Comparison of ENCODE assay signal across 7 mouse cellular contexts in genomic region chr3:88145952-88146351, GRCm38 (mm10). TPM values are rescaled to one million over a fixed set of nuclear protein-coding genes. Genes with fewer than 3 reads are reported as not detected.
DNase-seq lines count a peak whose midpoint lies in the region; ATAC-seq and TF ChIP-seq lines count a peak whose summit lies in the region.

No protein-coding gene starts in this region.

- peak overlapping the region; percentile 51; the same call in 1 of the 2 replicates for H3K27ac ChIP-seq in testis, adult 2 months (ENCODE audit: control insufficient read depth, insufficient read depth, low read depth, low read length)
- peak overlapping the region; percentile 51; the same call in 1 of the 2 replicates for H3K27ac ChIP-seq in embryonic fibroblast, embryonic 13.5 days (ENCODE audit: insufficient read depth, low read length)
- no peak overlapping the region for H3K27ac ChIP-seq in hindbrain, embryonic 16.5 days (ENCODE audit: low read depth, low read length)

- H3K9me3 ChIP-seq in hindbrain, embryonic 16.5 days (ENCODE audit: control insufficient read depth, low read length) = no peaks in the 10 kb centered on the region

- H3K4me2 ChIP-seq in hindbrain, embryonic 16.5 days (ENCODE audit: low read length) = peak overlapping the region; percentile 91; the same call in 1 of the 2 replicates

- H3K4me1 ChIP-seq in testis, adult 2 months (ENCODE audit: control insufficient read depth, insufficient read depth, low read length) = peaks cover 52% of the 10 kb centered on the region
- H3K4me1 ChIP-seq in embryonic fibroblast, embryonic 13.5 days (ENCODE audit: control insufficient read depth, insufficient read depth, low read length) = peaks cover 29% of the 10 kb centered on the region
- H3K4me1 ChIP-seq in hindbrain, embryonic 16.5 days (ENCODE audit: control insufficient read depth, insufficient read depth, low read depth, low read length) = peaks cover 77% of the 10 kb centered on the region

- no peak overlapping the region for H3K4me3 ChIP-seq in testis, adult 2 months (ENCODE audit: control insufficient read depth, low read depth, low read length)
- H3K4me3 ChIP-seq in embryonic fibroblast, embryonic 13.5 days (ENCODE audit: insufficient read depth, low read length) = no peak overlapping the region; the same call in 1 of the 2 replicates
- no peak overlapping the region for H3K4me3 ChIP-seq in hindbrain, embryonic 16.5 days (ENCODE audit: low read length)

- no peaks in the 10 kb centered on the region for H3K36me3 ChIP-seq in testis, adult 2 months (ENCODE audit: control insufficient read depth, insufficient read depth, low read length)
- no peaks in the 10 kb centered on the region for H3K36me3 ChIP-seq in hindbrain, embryonic 16.5 days (ENCODE audit: control insufficient read depth, insufficient read depth, low read length)

- H3K9ac ChIP-seq in hindbrain, embryonic 16.5 days (ENCODE audit: low read depth, low read length) = 0 out of 2 replicates have a peak overlapping the region, but pooled peaks have one; percentile 32

- ATAC-seq in hindbrain, embryonic 16.5 days = no peak
- 0 out of 2 replicates have a peak, but pooled peaks have one; percentile 4 for ATAC-seq in megakaryocyte, adult 5-6 weeks (ENCODE audit: poor library complexity, severe bottlenecking)
- no peak for ATAC-seq in megakaryocyte-erythroid progenitor cell, adult 5-6 weeks (replicated peaks; ENCODE audit: low FRiP score, low TSS enrichment, poor library complexity, severe bottlenecking)

- H3K27me3 ChIP-seq in testis, adult 2 months (ENCODE audit: control insufficient read depth, insufficient read depth, low read length) = no peaks in the 10 kb centered on the region
- no peaks in the 10 kb centered on the region for H3K27me3 ChIP-seq in hindbrain, embryonic 16.5 days (replicated peaks; ENCODE audit: control insufficient read depth, insufficient read depth, low read length)

- no peak for DNase-seq in testis, postnatal 10 days (ENCODE audit: low spot score)
- no peak for DNase-seq in right cerebral cortex, postnatal 36 days (ENCODE audit: low spot score in 2 of 2)

- no peak for TF ChIP-seq CTCF in testis, adult 2 months (IDR thresholded peaks at IDR 0.05; ENCODE audit: control insufficient read depth, insufficient read depth, insufficient replicate concordance, low read depth, low read length)
- TF ChIP-seq CTCF in embryonic fibroblast, embryonic 13.5 days (IDR thresholded peaks at IDR 0.05; ENCODE audit: borderline replicate concordance, insufficient read depth, low read length) = no peak

- TF ChIP-seq POLR2A in testis, adult 2 months (IDR thresholded peaks at IDR 0.05; ENCODE audit: control insufficient read depth, low read depth, low read length) = no peak
- no peak for TF ChIP-seq POLR2A in embryonic fibroblast, embryonic 13.5 days (IDR thresholded peaks at IDR 0.05; ENCODE audit: low read depth, low read length)

- WGBS in hindbrain, embryonic 16.5 days = 69% methylated on average over 5 of the region's 5 CpGs

RNA-seq across cellular contexts. Expression of gene Mef2d, which starts 3.8 kb away (rescaled TPM):
- polyA plus RNA-seq in testis, adult 2 months (2012; rRNA removed) = 16.0 and 17.6 TPM in 2 replicates
- polyA plus RNA-seq in embryonic fibroblast, embryonic 13.5 days (2011; ENCODE audit: insufficient read length, low read depth, missing spikeins) = 49.1 and 57.0 TPM in 2 replicates
- polyA plus RNA-seq in hindbrain, embryonic 16.5 days (2015; fragmentation: Nextera tagmentation; extraction: Ambion mirVana) = 16.4 and 24.1 TPM in 2 replicates
- 73.3 and 77.4 TPM in 2 replicates for total RNA-seq in megakaryocyte, adult 5-6 weeks (2015)
- total RNA-seq in megakaryocyte, adult 5-6 weeks (2017) = 29.2 and 42.0 TPM in 2 replicates
- 91.9 and 97.4 TPM in 2 replicates for total RNA-seq in megakaryocyte-erythroid progenitor cell, adult 5-6 weeks (2014; fragmentation: Nextera tagmentation)
- 19.7 and 50.5 TPM in 2 replicates for total RNA-seq in megakaryocyte-erythroid progenitor cell, adult 5-6 weeks (2017)
